Mouse (Mus musculus): ENCODE measurements around the gene BC004004.

DNA sequence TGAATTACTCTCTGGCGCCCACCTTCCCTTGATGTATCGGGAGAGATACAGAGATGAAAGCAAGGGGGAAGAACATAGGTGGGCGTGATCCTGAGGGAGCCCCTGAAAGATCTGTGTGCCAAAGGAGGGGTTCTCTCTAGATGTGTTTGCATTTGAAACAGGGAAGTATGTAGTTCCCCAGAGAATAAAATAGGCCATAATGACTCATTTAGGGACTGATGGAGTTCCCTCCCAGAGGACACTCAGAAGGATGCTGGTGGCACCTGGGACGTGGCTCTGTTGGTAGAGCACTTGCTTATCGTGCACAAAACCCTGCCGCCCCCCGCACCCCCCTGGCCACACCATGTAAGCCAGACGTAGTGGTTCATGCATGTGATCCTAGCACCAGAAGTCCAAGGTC, 94.5 kb downstream of the BC004004 start:
- TF ChIP-seq CTCF (IDR thresholded peaks at IDR 0.05; ENCODE audit: low read depth, low read length) (no peak), TAL1 (conservative IDR thresholded peaks at IDR 0.05; ENCODE audit: low read depth, low read length) (no peak), GATA1 (IDR thresholded peaks at IDR 0.05; ENCODE audit: borderline replicate concordance, low read length) (no peak), POLR2AphosphoS5 (IDR thresholded peaks at IDR 0.05; ENCODE audit: insufficient replicate concordance, low read depth, low read length) (no peak), GATA2 (IDR thresholded peaks at IDR 0.05; ENCODE audit: borderline replicate concordance, low read depth, low read length) (no peak)

All from G1E (cell line).